Mouse (Mus musculus): ENCODE measurements around the gene Crkl. TPM values are rescaled to one million over a fixed set of nuclear protein-coding genes. Genes with fewer than 3 reads are reported as not detected.

Crkl gene
- polyA plus RNA-seq, 1 experiment from 2014 or later, result 27.9 TPM

GRCm38 (mm10) chr16:17474761-17475160, 23.0 kb downstream of the Crkl start:
- WGBS (ENCODE audit: insufficient replicate concordance), result 75% methylated on average over 2 of the region's 2 CpGs

GRCm38 (mm10) chr16:17475326-17475725, 23.5 kb downstream of the Crkl start:
- H3K4me2 ChIP-seq (ENCODE audit: low read depth, low read length), result no peak overlapping the region
- H3K27me3 ChIP-seq (ENCODE audit: control insufficient read depth, insufficient read depth, low read depth, low read length), result no peaks in the 10 kb centered on the region
- H3K4me1 ChIP-seq (ENCODE audit: control insufficient read depth, low read depth, low read length), result peaks cover 14% of the 10 kb centered on the region
- H3K36me3 ChIP-seq (ENCODE audit: control insufficient read depth, insufficient read depth), result no peaks in the 10 kb centered on the region
- no peak overlapping the region for H3K9ac ChIP-seq (ENCODE audit: low read depth, low read length)
- H3K9me3 ChIP-seq (replicated peaks; ENCODE audit: control insufficient read depth, low read length), result no peaks in the 10 kb centered on the region
- H3K4me3 ChIP-seq (ENCODE audit: low read depth, low read length), result no peak overlapping the region
- WGBS (ENCODE audit: insufficient replicate concordance), result 72% methylated on average over 4 of the region's 4 CpGs
- no peak overlapping the region for H3K27ac ChIP-seq (ENCODE audit: low read length)
- ATAC-seq (ENCODE audit: low read depth), result no peak

More at GRCm38 (mm10) chr16:17474761-17475160, 23.0 kb downstream of the Crkl start:
- Histone ChIP-seq H3K27ac (ENCODE audit: low read length) (no peak overlapping the region), H3K36me3 (ENCODE audit: control insufficient read depth, insufficient read depth) (peaks cover 3% of the 10 kb centered on the region; the same call in 1 of the 2 replicates), H3K27me3 (ENCODE audit: control insufficient read depth, insufficient read depth, low read depth, low read length) (no peaks in the 10 kb centered on the region), H3K4me2 (ENCODE audit: low read depth, low read length) (no peak overlapping the region), H3K4me3 (ENCODE audit: low read depth, low read length) (no peak overlapping the region), H3K9me3 (replicated peaks; ENCODE audit: control insufficient read depth, low read length) (no peaks in the 10 kb centered on the region), H3K9ac (ENCODE audit: low read depth, low read length) (no peak overlapping the region), H3K4me1 (ENCODE audit: control insufficient read depth, low read depth, low read length) (peaks cover 14% of the 10 kb centered on the region)
- no peak for ATAC-seq (ENCODE audit: low read depth)

GRCm38 (mm10) chr16:17478331-17478943, 26.6 kb downstream of the Crkl start:
- 46% methylated on average over 4 of the region's 4 CpGs for WGBS (ENCODE audit: insufficient replicate concordance)
- Histone ChIP-seq H3K36me3 (ENCODE audit: control insufficient read depth, insufficient read depth) (peaks cover 5% of the 10 kb centered on the region; the same call in 1 of the 2 replicates), H3K4me3 (ENCODE audit: low read depth, low read length) (no peak overlapping the region), H3K9ac (ENCODE audit: low read depth, low read length) (no peak overlapping the region), H3K27ac (ENCODE audit: low read length) (no peak overlapping the region), H3K27me3 (ENCODE audit: control insufficient read depth, insufficient read depth, low read depth, low read length) (no peaks in the 10 kb centered on the region), H3K9me3 (replicated peaks; ENCODE audit: control insufficient read depth, low read length) (no peaks in the 10 kb centered on the region), H3K4me1 (ENCODE audit: control insufficient read depth, low read depth, low read length) (peaks cover 23% of the 10 kb centered on the region), H3K4me2 (ENCODE audit: low read depth, low read length) (no peak overlapping the region)
- ATAC-seq (ENCODE audit: low read depth), result no peak

GRCm38 (mm10) chr16:17481465-17481864, 29.7 kb downstream of the Crkl start:
- Histone ChIP-seq H3K36me3 (ENCODE audit: control insufficient read depth, insufficient read depth) (peaks cover 20% of the 10 kb centered on the region), H3K4me2 (ENCODE audit: low read depth, low read length) (no peak overlapping the region), H3K27me3 (ENCODE audit: control insufficient read depth, insufficient read depth, low read depth, low read length) (no peaks in the 10 kb centered on the region), H3K9ac (ENCODE audit: low read depth, low read length) (no peak overlapping the region), H3K9me3 (replicated peaks; ENCODE audit: control insufficient read depth, low read length) (no peaks in the 10 kb centered on the region), H3K4me1 (ENCODE audit: control insufficient read depth, low read depth, low read length) (peaks cover 23% of the 10 kb centered on the region), H3K4me3 (ENCODE audit: low read depth, low read length) (no peak overlapping the region), H3K27ac (ENCODE audit: low read length) (no peak overlapping the region)
- ATAC-seq (ENCODE audit: low read depth), result peak; percentile 47; the same call in 1 of the 2 replicates
- 17% methylated on average over 2 of the region's 2 CpGs for WGBS (ENCODE audit: insufficient replicate concordance)

- Histone ChIP-seq H3K4me3 (ENCODE audit: low read depth, low read length) (no peak overlapping the region), H3K4me1 (ENCODE audit: control insufficient read depth, low read depth, low read length) (peaks cover 17% of the 10 kb centered on the region), H3K27ac (ENCODE audit: low read length) (no peak overlapping the region), H3K9me3 (replicated peaks; ENCODE audit: control insufficient read depth, low read length) (no peaks in the 10 kb centered on the region), H3K27me3 (ENCODE audit: control insufficient read depth, insufficient read depth, low read depth, low read length) (peaks cover 13% of the 10 kb centered on the region), H3K4me2 (ENCODE audit: low read depth, low read length) (no peak overlapping the region), H3K9ac (ENCODE audit: low read depth, low read length) (no peak overlapping the region), H3K36me3 (ENCODE audit: control insufficient read depth, insufficient read depth) (peaks cover 20% of the 10 kb centered on the region)
- peak; percentile 57 for ATAC-seq (ENCODE audit: low read depth)
- 47% methylated on average over 3 of the region's 3 CpGs for WGBS (ENCODE audit: insufficient replicate concordance)
These were observed 34.7 kb downstream of the Crkl start for GRCm38 (mm10) chr16:17486505-17486904.

- Histone ChIP-seq H3K9me3 (replicated peaks; ENCODE audit: control insufficient read depth, low read length) (no peaks in the 10 kb centered on the region), H3K9ac (ENCODE audit: low read depth, low read length) (no peak overlapping the region; the same call in 1 of the 2 replicates), H3K27ac (ENCODE audit: low read length) (no peak overlapping the region; the same call in 1 of the 2 replicates), H3K4me3 (ENCODE audit: low read depth, low read length) (peak overlapping the region; percentile 61), H3K27me3 (ENCODE audit: control insufficient read depth, insufficient read depth, low read depth, low read length) (peaks cover 13% of the 10 kb centered on the region), H3K4me1 (ENCODE audit: control insufficient read depth, low read depth, low read length) (peaks cover 13% of the 10 kb centered on the region), H3K4me2 (ENCODE audit: low read depth, low read length) (peak overlapping the region; percentile 79), H3K36me3 (ENCODE audit: control insufficient read depth, insufficient read depth) (peaks cover 12% of the 10 kb centered on the region)
- WGBS (ENCODE audit: insufficient replicate concordance), result 45% methylated on average over 14 of the region's 14 CpGs
- peak; percentile 4; the same call in 1 of the 2 replicates for ATAC-seq (ENCODE audit: low read depth)
These were observed 37.0 kb downstream of the Crkl start for GRCm38 (mm10) chr16:17488478-17489468.

GRCm38 (mm10) chr16:17489469-17490111, 37.8 kb downstream of the Crkl start, which contains the start of gene Aifm3:
TSS of gene Aifm3 (plus strand) at chr16:17489611.
- Histone ChIP-seq H3K4me1 (ENCODE audit: control insufficient read depth, low read depth, low read length) (peaks cover 13% of the 10 kb centered on the region), H3K9ac (ENCODE audit: low read depth, low read length) (peak within 1 kb of the TSS; percentile 58), H3K4me3 (ENCODE audit: low read depth, low read length) (peak within 1 kb of the TSS; percentile 61), H3K4me2 (ENCODE audit: low read depth, low read length) (peak within 1 kb of the TSS; percentile 79), H3K36me3 (ENCODE audit: control insufficient read depth, insufficient read depth) (peaks cover 6% of the 10 kb centered on the region), H3K27me3 (ENCODE audit: control insufficient read depth, insufficient read depth, low read depth, low read length) (peaks cover 13% of the 10 kb centered on the region), H3K9me3 (replicated peaks; ENCODE audit: control insufficient read depth, low read length) (no peaks in the 10 kb centered on the region), H3K27ac (ENCODE audit: low read length) (no peak within 1 kb of the TSS; the same call in 1 of the 2 replicates)
- WGBS (ENCODE audit: insufficient replicate concordance), result 4% methylated on average over 42 of the region's 47 CpGs
- ATAC-seq (ENCODE audit: low read depth), result peak; percentile 83

GRCm38 (mm10) chr16:17491154-17491553, 39.4 kb downstream of the Crkl start:
- no peaks in the 10 kb centered on the region; the same call in 1 of the 2 replicates for H3K36me3 ChIP-seq (ENCODE audit: control insufficient read depth, insufficient read depth)
- H3K9ac ChIP-seq (ENCODE audit: low read depth, low read length), result no peak overlapping the region
- H3K27me3 ChIP-seq (ENCODE audit: control insufficient read depth, insufficient read depth, low read depth, low read length), result peaks cover 13% of the 10 kb centered on the region
- no peak overlapping the region for H3K4me2 ChIP-seq (ENCODE audit: low read depth, low read length)
- H3K4me1 ChIP-seq (ENCODE audit: control insufficient read depth, low read depth, low read length), result peaks cover 13% of the 10 kb centered on the region
- no peak for ATAC-seq (ENCODE audit: low read depth)
- WGBS (ENCODE audit: insufficient replicate concordance), result 70% methylated on average over 5 of the region's 5 CpGs
- no peak overlapping the region for H3K27ac ChIP-seq (ENCODE audit: low read length)
- no peaks in the 10 kb centered on the region for H3K9me3 ChIP-seq (replicated peaks; ENCODE audit: control insufficient read depth, low read length)
- H3K4me3 ChIP-seq (ENCODE audit: low read depth, low read length), result no peak overlapping the region

Measured in liver, embryonic 16.5 days (tissue).